8 mouse cellular contexts compared by ENCODE assay signal in the genomic region with DNA sequence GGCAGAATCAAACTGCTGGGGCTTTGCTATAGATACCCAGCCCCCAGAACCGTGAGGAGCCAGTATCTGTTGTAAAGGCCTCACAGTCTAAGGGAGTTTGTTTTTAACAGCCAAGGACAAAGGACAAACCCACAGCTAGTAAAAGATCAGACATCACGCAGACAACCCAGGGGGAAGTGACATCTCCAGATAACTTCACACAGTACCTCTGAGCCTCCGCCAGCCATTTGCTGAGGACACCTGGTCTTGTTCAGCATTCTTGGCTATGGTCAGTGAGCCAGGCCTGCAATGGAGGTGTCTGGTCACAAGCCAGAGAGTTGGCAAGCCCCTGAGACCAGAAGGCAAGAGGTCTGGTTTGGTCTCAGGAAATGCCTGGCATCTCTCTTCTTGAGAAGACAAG. TPM values are rescaled to one million over a fixed set of nuclear protein-coding genes. Genes with fewer than 3 reads are reported as not detected.
DNase-seq lines count a peak whose midpoint lies in the region; ATAC-seq and TF ChIP-seq lines count a peak whose summit lies in the region.

No protein-coding gene starts in this region.

- WGBS in hindbrain, embryonic 14.5 days, result 54% methylated on average over 3 of the region's 3 CpGs
- WGBS in midbrain, embryonic 15.5 days, result 60% methylated on average over 3 of the region's 3 CpGs

- H3K4me3 ChIP-seq in layer of hippocampus, adult 2 months, result peak overlapping the region; percentile 98
- H3K4me3 ChIP-seq in hindbrain, embryonic 14.5 days (replicated peaks; ENCODE audit: low read length), result peak overlapping the region; percentile 65; the same call in 1 of the 2 replicates
- peak overlapping the region; percentile 89 for H3K4me3 ChIP-seq in midbrain, embryonic 15.5 days

- H3K9me3 ChIP-seq in hindbrain, embryonic 14.5 days (ENCODE audit: control insufficient read depth, low read length), result no peaks in the 10 kb centered on the region
- no peaks in the 10 kb centered on the region for H3K9me3 ChIP-seq in midbrain, embryonic 15.5 days

- no peak for DNase-seq in layer of hippocampus, adult 2 months (ENCODE audit: low spot score in 2 of 2)
- DNase-seq in layer of hippocampus, adult 18-20 months (ENCODE audit: low spot score in 2 of 2), result no peak
- DNase-seq in cerebellum, adult 18-20 months, result peak; percentile 84 to 90
- DNase-seq in hindbrain, embryonic 14.5 days (ENCODE audit: low spot score), result no peak
- DNase-seq in natural killer cell, adult 2 months (ENCODE audit: low spot score in 2 of 2), result no peak
- DNase-seq in spleen, adult 18-20 months, result no peak

- H3K4me1 ChIP-seq in hindbrain, embryonic 14.5 days (replicated peaks; ENCODE audit: control insufficient read depth, insufficient read depth, low read length), result peaks cover 30% of the 10 kb centered on the region
- H3K4me1 ChIP-seq in midbrain, embryonic 15.5 days, result peaks cover 42% of the 10 kb centered on the region

- no peak for TF ChIP-seq CTCF in layer of hippocampus, adult 2 months (conservative IDR thresholded peaks at IDR 0.05)

- peak overlapping the region; percentile 100 for H3K27ac ChIP-seq in layer of hippocampus, adult 2 months
- H3K27ac ChIP-seq in hindbrain, embryonic 14.5 days, result peak overlapping the region; percentile 97
- peak overlapping the region; percentile 97 for H3K27ac ChIP-seq in midbrain, embryonic 15.5 days

- ATAC-seq in hindbrain, embryonic 14.5 days (ENCODE audit: low FRiP score), result no peak
- ATAC-seq in midbrain, embryonic 15.5 days (replicated peaks), result no peak
- ATAC-seq in activated CD4-positive, CD25-positive, alpha-beta regulatory T cell, adult 4 months, result no peak

- no peaks in the 10 kb centered on the region for H3K27me3 ChIP-seq in hindbrain, embryonic 14.5 days (ENCODE audit: control insufficient read depth, insufficient read depth, low read length)
- no peaks in the 10 kb centered on the region for H3K27me3 ChIP-seq in midbrain, embryonic 15.5 days (replicated peaks)

- H3K9ac ChIP-seq in hindbrain, embryonic 14.5 days, result peak overlapping the region; percentile 58
- no peak overlapping the region for H3K9ac ChIP-seq in midbrain, embryonic 15.5 days

- H3K4me2 ChIP-seq in hindbrain, embryonic 14.5 days (replicated peaks), result peak overlapping the region; percentile 99
- peak overlapping the region; percentile 89 for H3K4me2 ChIP-seq in midbrain, embryonic 15.5 days

- peaks cover 16% of the 10 kb centered on the region for H3K36me3 ChIP-seq in hindbrain, embryonic 14.5 days (replicated peaks; ENCODE audit: control insufficient read depth, insufficient read depth)
- no peaks in the 10 kb centered on the region; the same call in 1 of the 2 replicates for H3K36me3 ChIP-seq in midbrain, embryonic 15.5 days (replicated peaks)

RNA-seq across cellular contexts. Expression of gene Scd2, which starts 1.0 kb away (rescaled TPM):
- total RNA-seq in layer of hippocampus, adult 2 months (2021), result 100 to 1,000 TPM; 597 to 622 TPM
- total RNA-seq in layer of hippocampus, adult 18-20 months (2021), result 100 to 1,000 TPM; 656 to 658 TPM
- polyA plus RNA-seq in hindbrain, embryonic 14.5 days (2014; fragmentation: Nextera tagmentation; extraction: Ambion mirVana), result 323 and 381 TPM in 2 replicates
- 251 and 253 TPM in 2 replicates for polyA plus RNA-seq in midbrain, embryonic 15.5 days (2015; fragmentation: Nextera tagmentation; extraction: Ambion mirVana)
- polyA plus RNA-seq in activated CD4-positive, CD25-positive, alpha-beta regulatory T cell, adult 4 months (2017; shearing (Covaris generic)), result 10 to 100 TPM; 37.3 to 47.1 TPM

RNA-seq across cellular contexts. Expression of gene Scd4, which starts 40.4 kb away (rescaled TPM):
- 1 to 10 TPM; 2.3 to 2.5 TPM for total RNA-seq in layer of hippocampus, adult 2 months (2021)
- total RNA-seq in layer of hippocampus, adult 18-20 months (2021), result 1 to 10 TPM; 2.2 to 2.4 TPM
- polyA plus RNA-seq in hindbrain, embryonic 14.5 days (2014; fragmentation: Nextera tagmentation; extraction: Ambion mirVana), result 0.25 and 0.30 TPM in 2 replicates
- polyA plus RNA-seq in midbrain, embryonic 15.5 days (2015; fragmentation: Nextera tagmentation; extraction: Ambion mirVana), result 0.08 and 0.13 TPM in 2 replicates
- under 1 TPM; 0.60 to 0.69 TPM for polyA plus RNA-seq in activated CD4-positive, CD25-positive, alpha-beta regulatory T cell, adult 4 months (2017; shearing (Covaris generic))

Comparison
In these comparisons a context has a peak if more than half of its experiments do, and no peak if none do; other contexts are left out.
1. DNase-seq: peak in cerebellum, adult 18-20 months (2 of 2); none in layer of hippocampus, adult 2 months (0 of 2), layer of hippocampus, adult 18-20 months (0 of 2), hindbrain, embryonic 14.5 days (single experiment), natural killer cell, adult 2 months (0 of 2) and spleen, adult 18-20 months (0 of 2).
2. Peak in every context shown above with its lines, with median percentiles within 50 percentile points of each other: H3K27ac ChIP-seq and H3K4me3 ChIP-seq.